Mouse (Mus musculus) megakaryocyte, embryonic 14.5 days (primary cell): ENCODE results near the gene Tnp1.

Experiments used
- FLI1 ChIP-seq: IDR thresholded peaks from 2 replicates; pipeline ENCODE4 v1.6.1; 2012; ENCODE audit warnings: low read length, inconsistent platforms, mixed read lengths
- GATA1 ChIP-seq: IDR thresholded peaks from 3 replicates; pipeline ENCODE4 v1.6.1; 2012; ENCODE audit warnings: mixed read lengths, low read length, inconsistent platforms, borderline replicate concordance

DNA sequence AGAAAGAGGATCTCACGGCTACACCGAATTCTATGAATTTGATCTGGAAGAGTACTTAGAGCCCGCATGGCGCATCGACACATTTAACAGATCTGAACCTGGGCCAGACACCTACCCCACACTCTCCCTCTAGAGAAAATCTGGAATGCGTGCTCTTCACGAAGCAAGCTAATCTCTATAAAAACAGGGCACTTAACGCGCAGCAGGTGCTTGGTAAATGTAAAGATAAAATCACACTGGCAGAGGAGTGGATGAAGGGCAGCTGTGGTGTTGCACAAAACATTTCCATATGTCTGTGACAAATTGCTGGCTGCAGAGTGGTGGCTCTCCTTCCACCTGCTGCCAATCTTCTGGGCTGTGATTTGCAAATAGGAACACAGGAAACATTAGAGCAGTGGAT lies 36.8 kb downstream of the Tnp1 start:
- TF ChIP-seq GATA1 (no peak), FLI1 (no peak)
